Mouse (Mus musculus) CH12.LX (cell line): ENCODE measurements around the gene Neurl4.
A peak's percentile ranks its signal among the peaks of the same experiment; 100 is the strongest.

Source experiments
- CTCF ChIP-seq, 2 experiments: IDR thresholded peaks in 1 of 2; conservative IDR thresholded peaks in 1 of 2; 2 replicates each; pipeline ENCODE4 v1.5.1; 2011 to 2012; ENCODE audit warnings: low read depth in 2 of 2, low read length in 2 of 2, improper control_type of control experiment in 1 of 2, inconsistent platforms in 1 of 2, mild to moderate bottlenecking in 1 of 2, moderate library complexity in 1 of 2
- E2F4 ChIP-seq: IDR thresholded peaks from 2 replicates; pipeline ENCODE4 v1.6.1; 2011; ENCODE audit warnings: low read depth, low read length, improper control_type of control experiment; ENCODE audit not compliant: insufficient replicate concordance
- ELF1 ChIP-seq: IDR thresholded peaks from 2 replicates; pipeline ENCODE4 v1.6.1; 2014; ENCODE audit warnings: low read depth, mild to moderate bottlenecking, inconsistent platforms, low read length, improper control_type of control experiment
- ETS1 ChIP-seq: conservative IDR thresholded peaks from 2 replicates; pipeline ENCODE4 v1.6.1; 2012; ENCODE audit warnings: low read depth, mild to moderate bottlenecking, inconsistent platforms, low read length, improper control_type of control experiment, moderate library complexity
- GABPA ChIP-seq: IDR thresholded peaks from 2 replicates; pipeline ENCODE4 v1.6.1; 2012; ENCODE audit warnings: low read depth, low read length, improper control_type of control experiment, inconsistent platforms; ENCODE audit not compliant: insufficient replicate concordance
- JUND ChIP-seq: conservative IDR thresholded peaks from 2 replicates; pipeline ENCODE4 v1.6.1; 2011; ENCODE audit warnings: low read depth, low read length, improper control_type of control experiment
- MAFK ChIP-seq: IDR thresholded peaks from 2 replicates; pipeline ENCODE4 v1.6.1; 2011; ENCODE audit warnings: low read length, improper control_type of control experiment; ENCODE audit not compliant: insufficient replicate concordance
- NRF1 ChIP-seq: IDR thresholded peaks from 2 replicates; pipeline ENCODE4 v1.6.1; 2014; ENCODE audit warnings: low read depth, mild to moderate bottlenecking, inconsistent platforms, low read length, improper control_type of control experiment, moderate library complexity
- POLR2A ChIP-seq: IDR thresholded peaks from 2 replicates; pipeline ENCODE4 v1.6.1; 2011; ENCODE audit warnings: low read depth, mild to moderate bottlenecking, improper control_type of control experiment, low read length
- USF1 ChIP-seq: IDR thresholded peaks from 2 replicates; pipeline ENCODE4 v1.6.1; 2014; ENCODE audit warnings: low read depth, mild to moderate bottlenecking, inconsistent platforms, low read length, improper control_type of control experiment
- ZNF384 ChIP-seq: IDR thresholded peaks from 2 replicates; pipeline ENCODE4 v1.6.1; 2012; ENCODE audit warnings: low read depth, low read length, improper control_type of control experiment, inconsistent platforms

GRCm38 (mm10) chr11:69934681-69935080, 33.8 kb downstream of the Neurl4 start:
- no peak for TF ChIP-seq CTCF (conservative IDR thresholded peaks at IDR 0.05 in 1 of 2, IDR thresholded peaks at IDR 0.05 in 1 of 2; ENCODE audit: low read depth in 2 of 2, low read length in 2 of 2)
- 0 out of 2 replicates have a peak, but pooled peaks have one; percentile 33 for TF ChIP-seq E2F4
- TF ChIP-seq ZNF384 = no peak
- TF ChIP-seq MAFK = no peak
- TF ChIP-seq JUND = no peak
- TF ChIP-seq GABPA = no peak
- TF ChIP-seq ELF1 = no peak
- no peak for TF ChIP-seq ETS1
- TF ChIP-seq NRF1 = no peak
- TF ChIP-seq POLR2A = no peak
- no peak for TF ChIP-seq USF1
